Mouse (Mus musculus) heart, embryonic 16.5 days (tissue): ENCODE results near the gene Tigar. TPM values are rescaled to one million over a fixed set of nuclear protein-coding genes. Genes with fewer than 3 reads are reported as not detected.

Experiments used
- ATAC-seq: fragments of 200-750 bp; cut with Nextera tagmentation; replicated peaks from 2 replicates; pipeline ENCODE4 v1.8.0; 2017; ENCODE audit warnings: moderate number of reproducible peaks; ENCODE audit not compliant: insufficient read depth, low FRiP score; ENCODE audit errors: extremely low read depth
- H3K27ac ChIP-seq: fragments of 300-500 bp; sonication (generic); 2 replicates; pipeline ENCODE4 v1.5.1; 2014; ENCODE audit warnings: mild to moderate bottlenecking, low read length, control low read depth, moderate library complexity
- H3K27me3 ChIP-seq: fragments of 300-500 bp; sonication (generic); 2 replicates; pipeline ENCODE4 v1.6.1; 2014; ENCODE audit warnings: low read length, mixed read lengths; ENCODE audit not compliant: control insufficient read depth, insufficient read depth
- H3K36me3 ChIP-seq: fragments of 300-500 bp; sonication (generic); 2 replicates; pipeline ENCODE4 v1.6.1; 2014; ENCODE audit not compliant: control insufficient read depth, insufficient read depth
- H3K4me1 ChIP-seq: fragments of 300-500 bp; sonication (generic); 2 replicates; pipeline ENCODE4 v1.6.1; 2014; ENCODE audit warnings: low read length, mixed read lengths; ENCODE audit not compliant: control insufficient read depth, insufficient read depth
- H3K4me2 ChIP-seq: fragments of 300-500 bp; sonication (generic); 2 replicates; pipeline ENCODE4 v1.6.1; 2014; ENCODE audit warnings: low read depth, mild to moderate bottlenecking, control low read depth, low read length
- H3K4me3 ChIP-seq: fragments of 300-500 bp; sonication (generic); 2 replicates; pipeline ENCODE4 v1.5.1; 2014; ENCODE audit warnings: mild to moderate bottlenecking, control low read depth, low read length
- H3K9ac ChIP-seq: fragments of 300-500 bp; sonication (generic); 2 replicates; pipeline ENCODE4 v1.6.1; 2014; ENCODE audit warnings: low read length, control low read depth
- H3K9me3 ChIP-seq: fragments of 300-500 bp; sonication (generic); replicated peaks from 2 replicates; pipeline ENCODE4 v1.6.1; 2016; ENCODE audit warnings: low read length; ENCODE audit not compliant: control insufficient read depth
- whole genome bisulfite sequencing: fragments of 180-500 bp; shearing (Covaris S2); extraction: QIAGEN DNeasy Blood & Tissue Kit; methylation state at CpG from one replicate; pipeline ENCODE4 v1.1.7; 2014; 5-methylcytosine and 5-hydroxymethylcytosine counted together
- polyA plus RNA-seq: library from polyadenylated mRNA; unstranded; fragments of >200 nt; fragmentation: Nextera tagmentation; extraction: Ambion mirVana; gene quantifications from 2 replicates; pipeline ENCODE4 v1.2.1, GENCODE M21; 2015

Tigar gene
- polyA plus RNA-seq, 1 experiment from 2014 or later = 7.7 TPM

GRCm38 (mm10) chr6:127143576-127144288, 34.4 kb upstream of the Tigar start:
- no peak for ATAC-seq
- H3K4me2 ChIP-seq = no peak overlapping the region
- WGBS = 83% methylated on average over 7 of the region's 7 CpGs
- no peak overlapping the region for H3K4me3 ChIP-seq
- no peaks in the 10 kb centered on the region for H3K9me3 ChIP-seq
- no peak overlapping the region for H3K27ac ChIP-seq
- peaks cover 23% of the 10 kb centered on the region for H3K4me1 ChIP-seq
- H3K27me3 ChIP-seq = no peaks in the 10 kb centered on the region
- H3K9ac ChIP-seq = no peak overlapping the region
- H3K36me3 ChIP-seq = peaks cover 50% of the 10 kb centered on the region

GRCm38 (mm10) chr6:127143124-127143520, 33.8 kb upstream of the Tigar start:
- ATAC-seq = no peak
- peaks cover 50% of the 10 kb centered on the region for H3K36me3 ChIP-seq
- 77% methylated on average over 10 of the region's 10 CpGs for WGBS

DNA sequence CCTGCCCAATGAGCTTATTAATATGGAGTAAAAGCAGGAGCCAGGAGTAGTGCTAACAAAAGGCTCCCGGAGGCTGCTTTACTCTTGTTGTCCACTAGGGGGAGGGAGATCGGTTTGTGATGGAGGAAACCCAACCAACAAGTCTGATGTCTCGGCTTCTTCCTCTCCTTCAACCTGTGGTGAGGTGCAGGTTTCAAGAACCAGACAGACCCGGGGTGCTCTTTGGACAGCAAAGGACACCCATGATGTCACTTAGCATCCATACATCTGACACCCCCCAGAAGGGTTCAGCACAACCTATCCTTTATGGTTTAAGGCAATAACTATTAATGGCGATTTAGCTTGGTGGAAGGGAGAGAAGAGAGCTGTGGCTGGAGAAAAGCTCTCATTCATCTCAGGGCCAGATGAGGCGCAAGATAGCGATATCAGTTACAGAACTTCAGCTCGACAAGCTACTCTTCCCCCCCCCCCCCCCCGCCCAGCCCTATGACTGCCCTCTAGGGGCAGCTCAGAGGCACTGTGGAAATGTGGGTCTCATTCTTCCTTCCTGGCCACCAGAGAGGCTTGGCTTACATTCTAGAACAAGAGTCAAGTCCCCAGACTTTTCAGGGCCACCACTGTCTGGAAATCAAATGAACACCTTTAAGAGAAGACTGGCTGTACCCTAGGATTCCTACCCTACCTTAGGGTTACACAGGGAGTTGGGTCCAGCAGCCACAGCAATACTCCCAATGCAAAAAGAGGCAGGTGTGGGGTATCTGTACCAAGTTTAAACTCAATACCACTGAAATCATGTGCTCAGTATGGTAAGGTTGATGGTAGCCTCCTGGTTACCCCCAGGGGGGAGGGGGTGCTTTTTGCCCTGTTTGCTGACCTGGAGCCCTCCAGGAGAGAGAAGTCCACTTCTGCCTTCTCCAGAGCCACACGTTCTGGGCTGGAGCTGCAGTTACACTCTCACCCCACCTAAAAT, 33.1 kb upstream of the Tigar start:
- H3K27me3 ChIP-seq = no peaks in the 10 kb centered on the region
- H3K36me3 ChIP-seq = peaks cover 53% of the 10 kb centered on the region
- no peaks in the 10 kb centered on the region for H3K9me3 ChIP-seq
- WGBS = 24% methylated on average over 9 of the region's 10 CpGs
- H3K4me2 ChIP-seq = no peak overlapping the region
- no peak overlapping the region for H3K9ac ChIP-seq
- peaks cover 12% of the 10 kb centered on the region for H3K4me1 ChIP-seq
- 0 out of 2 replicates have a peak overlapping the region, but pooled peaks have one; percentile 14 for H3K27ac ChIP-seq
- H3K4me3 ChIP-seq = no peak overlapping the region
- ATAC-seq = peak; percentile 29; the same call in 1 of the 2 replicates

More at GRCm38 (mm10) chr6:127143124-127143520, 33.8 kb upstream of the Tigar start:
- no peak overlapping the region for H3K9ac ChIP-seq
- H3K4me3 ChIP-seq = no peak overlapping the region
- H3K27ac ChIP-seq = no peak overlapping the region
- H3K27me3 ChIP-seq = no peaks in the 10 kb centered on the region
- no peak overlapping the region for H3K4me2 ChIP-seq
- H3K4me1 ChIP-seq = peaks cover 17% of the 10 kb centered on the region
- H3K9me3 ChIP-seq = no peaks in the 10 kb centered on the region

- H3K4me3 ChIP-seq = no peak overlapping the region
- 91% methylated on average over 11 of the region's 11 CpGs for WGBS
- H3K9ac ChIP-seq = no peak overlapping the region
- H3K9me3 ChIP-seq = no peaks in the 10 kb centered on the region
- no peak overlapping the region for H3K4me2 ChIP-seq
- peaks cover 46% of the 10 kb centered on the region for H3K36me3 ChIP-seq
- peaks cover 12% of the 10 kb centered on the region for H3K4me1 ChIP-seq
- no peaks in the 10 kb centered on the region for H3K27me3 ChIP-seq
- no peak for ATAC-seq
- no peak overlapping the region for H3K27ac ChIP-seq
These were observed 29.6 kb upstream of the Tigar start for GRCm38 (mm10) chr6:127138962-127139361.

GRCm38 (mm10) chr6:127133433-127134245, 24.3 kb upstream of the Tigar start:
- Histone ChIP-seq H3K4me2 (no peak overlapping the region), H3K36me3 (peaks cover 47% of the 10 kb centered on the region), H3K27ac (no peak overlapping the region), H3K27me3 (no peaks in the 10 kb centered on the region), H3K4me1 (peaks cover 12% of the 10 kb centered on the region), H3K9ac (no peak overlapping the region), H3K4me3 (no peak overlapping the region), H3K9me3 (no peaks in the 10 kb centered on the region)
- no peak for ATAC-seq
- WGBS = 60% methylated on average over 15 of the region's 16 CpGs

- Histone ChIP-seq H3K27ac (no peak overlapping the region), H3K9me3 (no peaks in the 10 kb centered on the region), H3K36me3 (peaks cover 54% of the 10 kb centered on the region), H3K4me2 (no peak overlapping the region), H3K9ac (no peak overlapping the region), H3K27me3 (no peaks in the 10 kb centered on the region), H3K4me1 (peaks cover 12% of the 10 kb centered on the region), H3K4me3 (no peak overlapping the region)
- no peak for ATAC-seq
- 63% methylated on average over 3 of the region's 3 CpGs for WGBS
These were observed 23.4 kb upstream of the Tigar start for GRCm38 (mm10) chr6:127132719-127133118.

GRCm38 (mm10) chr6:127131946-127132345, 22.6 kb upstream of the Tigar start:
- Histone ChIP-seq H3K4me1 (peaks cover 12% of the 10 kb centered on the region), H3K9ac (no peak overlapping the region), H3K9me3 (no peaks in the 10 kb centered on the region), H3K4me2 (no peak overlapping the region), H3K36me3 (peaks cover 47% of the 10 kb centered on the region), H3K4me3 (no peak overlapping the region), H3K27ac (no peak overlapping the region), H3K27me3 (no peaks in the 10 kb centered on the region)
- WGBS = 66% methylated on average over 3 of the region's 3 CpGs
- ATAC-seq = no peak

- no peaks in the 10 kb centered on the region for H3K27me3 ChIP-seq
- H3K9ac ChIP-seq = no peak overlapping the region
- H3K4me3 ChIP-seq = no peak overlapping the region
- H3K27ac ChIP-seq = no peak overlapping the region
- peaks cover 7% of the 10 kb centered on the region for H3K4me1 ChIP-seq
- H3K4me2 ChIP-seq = no peak overlapping the region
- no peak for ATAC-seq
- H3K9me3 ChIP-seq = no peaks in the 10 kb centered on the region
- 79% methylated on average over 13 of the region's 13 CpGs for WGBS
- H3K36me3 ChIP-seq = peaks cover 39% of the 10 kb centered on the region
These were observed 21.0 kb upstream of the Tigar start for GRCm38 (mm10) chr6:127130377-127130776.
